Mouse (Mus musculus) liver, adult 2 months (tissue): ENCODE results near the gene Rnls.
"Not testable (repeated sequence)": the region's sequence is repeated elsewhere in the genome, so short reads cannot be mapped to it uniquely, and the experiment has no call there.

Experiments used
- CTCF ChIP-seq: fragments of 200-500 bp; IDR thresholded peaks from 2 replicates; pipeline ENCODE4 v1.5.1; 2011; ENCODE audit warnings: low read depth, low read length, control low read depth
- POLR2A ChIP-seq: fragments of 200-500 bp; IDR thresholded peaks from 2 replicates; pipeline ENCODE4 v1.6.1; 2011; ENCODE audit warnings: low read length, control low read depth; ENCODE audit not compliant: insufficient read depth; ENCODE audit errors: extremely low read depth

DNA sequence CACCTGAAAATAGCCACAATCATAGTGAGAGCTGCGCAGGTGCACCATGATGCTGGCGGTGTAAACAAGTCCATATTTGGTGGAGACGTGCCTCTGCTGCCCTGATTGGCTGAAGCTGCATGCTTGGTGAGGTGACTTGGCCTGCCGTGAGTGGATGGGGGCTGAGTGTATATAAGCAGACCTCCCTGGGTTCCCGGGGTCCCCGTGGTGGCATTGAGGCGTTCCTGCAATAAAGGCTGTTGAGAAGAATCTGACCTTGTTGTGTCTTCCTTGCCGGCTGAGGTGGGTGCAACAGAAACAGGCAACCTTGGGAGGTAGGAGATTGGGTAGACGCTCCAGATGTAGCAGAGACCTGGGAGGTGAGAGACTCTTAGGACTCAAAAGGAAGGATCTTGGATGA, 27.3 kb upstream of the Rnls start:
- TF ChIP-seq CTCF, POLR2A: not testable (repeated sequence)
